Mouse (Mus musculus): ENCODE results near the gene Slc10a1. TPM values are rescaled to one million over a fixed set of nuclear protein-coding genes. Genes with fewer than 3 reads are reported as not detected.
A peak's percentile ranks its signal among the peaks of the same experiment; 100 is the strongest.
"Not testable (repeated sequence)": the region's sequence is repeated elsewhere in the genome, so short reads cannot be mapped to it uniquely, and the experiment has no call there.

Gene Slc10a1
- polyA plus RNA-seq, 1 experiment from 2014 or later: 0.44 TPM

GRCm38 (mm10) chr12:80951640-80952219 lies 16.8 kb downstream of the Slc10a1 start:
- Histone ChIP-seq H3K27ac (ENCODE audit: low read depth, low read length) (no peak overlapping the region), H3K4me1 (ENCODE audit: control insufficient read depth, insufficient read depth, low read length) (peaks cover under 1% of the 10 kb centered on the region; the same call in 1 of the 2 replicates), H3K4me2 (no peak overlapping the region), H3K9ac (ENCODE audit: low read length) (no peak overlapping the region), H3K4me3 (ENCODE audit: low read depth, low read length) (no peak overlapping the region), H3K36me3 (ENCODE audit: control insufficient read depth, insufficient read depth, low read length) (peaks cover 33% of the 10 kb centered on the region), H3K9me3 (ENCODE audit: control insufficient read depth, low read length) (no peaks in the 10 kb centered on the region), H3K27me3 (ENCODE audit: control insufficient read depth, insufficient read depth, low read length) (no peaks in the 10 kb centered on the region)
- ATAC-seq (ENCODE audit: low FRiP score) (no peak), DNase-seq (ENCODE audit: low spot score, missing footprints) (peak; percentile 79)
- 93% methylated on average over 3 of the region's 3 CpGs for whole genome bisulfite sequencing

- H3K9ac ChIP-seq (ENCODE audit: low read length); H3K9me3 ChIP-seq (ENCODE audit: control insufficient read depth, low read length); H3K4me3 ChIP-seq (ENCODE audit: low read depth, low read length); H3K27ac ChIP-seq (ENCODE audit: low read depth, low read length); ATAC-seq (ENCODE audit: low FRiP score); H3K4me2 ChIP-seq; H3K4me1 ChIP-seq (ENCODE audit: control insufficient read depth, insufficient read depth, low read length); H3K27me3 ChIP-seq (ENCODE audit: control insufficient read depth, insufficient read depth, low read length): not testable (repeated sequence)
- DNase-seq (ENCODE audit: low spot score, missing footprints): peak; percentile 72
- peaks cover 24% of the 10 kb centered on the region for H3K36me3 ChIP-seq (ENCODE audit: control insufficient read depth, insufficient read depth, low read length)
- WGBS: 95% methylated on average over 15 of the region's 16 CpGs
Observed at GRCm38 (mm10) chr12:80949603-80950002, 18.9 kb downstream of the Slc10a1 start.

GRCm38 (mm10) chr12:80948202-80948601 lies 20.3 kb downstream of the Slc10a1 start:
- peaks cover 15% of the 10 kb centered on the region for H3K36me3 ChIP-seq (ENCODE audit: control insufficient read depth, insufficient read depth, low read length)

GRCm38 (mm10) chr12:80945996-80946355 lies 22.5 kb downstream of the Slc10a1 start:
- ATAC-seq (ENCODE audit: low FRiP score) (peak; percentile 96), DNase-seq (ENCODE audit: low spot score, missing footprints) (peak; percentile 99)
- Histone ChIP-seq H3K9me3 (ENCODE audit: control insufficient read depth, low read length) (no peaks in the 10 kb centered on the region), H3K27ac (ENCODE audit: low read depth, low read length) (peak overlapping the region; percentile 67), H3K36me3 (ENCODE audit: control insufficient read depth, insufficient read depth, low read length) (peaks cover 12% of the 10 kb centered on the region), H3K9ac (ENCODE audit: low read length) (peak overlapping the region; percentile 97), H3K4me1 (ENCODE audit: control insufficient read depth, insufficient read depth, low read length) (peaks cover 4% of the 10 kb centered on the region; the same call in 1 of the 2 replicates), H3K4me3 (ENCODE audit: low read depth, low read length) (peak overlapping the region; percentile 99), H3K4me2 (peak overlapping the region; percentile 69), H3K27me3 (ENCODE audit: control insufficient read depth, insufficient read depth, low read length) (no peaks in the 10 kb centered on the region)
- under 1% methylated on average over 44 of the region's 47 CpGs for WGBS

More at GRCm38 (mm10) chr12:80948202-80948601, 20.3 kb downstream of the Slc10a1 start:
- ATAC-seq (ENCODE audit: low FRiP score): no peak
- H3K9ac ChIP-seq (ENCODE audit: low read length): no peak overlapping the region
- DNase-seq (ENCODE audit: low spot score, missing footprints): peak; percentile 73
- no peak overlapping the region for H3K27ac ChIP-seq (ENCODE audit: low read depth, low read length)
- no peak overlapping the region for H3K4me2 ChIP-seq
- 96% methylated on average over 18 of the region's 18 CpGs for WGBS
- H3K9me3 ChIP-seq (ENCODE audit: control insufficient read depth, low read length): no peaks in the 10 kb centered on the region
- H3K27me3 ChIP-seq (ENCODE audit: control insufficient read depth, insufficient read depth, low read length): no peaks in the 10 kb centered on the region
- H3K4me1 ChIP-seq (ENCODE audit: control insufficient read depth, insufficient read depth, low read length): peaks cover 4% of the 10 kb centered on the region; the same call in 1 of the 2 replicates
- no peak overlapping the region for H3K4me3 ChIP-seq (ENCODE audit: low read depth, low read length)

GRCm38 (mm10) chr12:80945334-80945995 lies 23.0 kb downstream of the Slc10a1 start, which contains the start of gene Srsf5:
Gene Srsf5 (plus strand): TSS chr12:80945504.
- H3K36me3 ChIP-seq (ENCODE audit: control insufficient read depth, insufficient read depth, low read length): peaks cover 12% of the 10 kb centered on the region
- H3K27ac ChIP-seq (ENCODE audit: low read depth, low read length): peak within 1 kb of the TSS; percentile 67
- H3K4me3 ChIP-seq (ENCODE audit: low read depth, low read length): peak within 1 kb of the TSS; percentile 99
- DNase-seq (ENCODE audit: low spot score, missing footprints): peak; percentile 100
- ATAC-seq (ENCODE audit: low FRiP score): peak; percentile 92
- no peaks in the 10 kb centered on the region for H3K27me3 ChIP-seq (ENCODE audit: control insufficient read depth, insufficient read depth, low read length)
- no peaks in the 10 kb centered on the region for H3K9me3 ChIP-seq (ENCODE audit: control insufficient read depth, low read length)
- H3K4me1 ChIP-seq (ENCODE audit: control insufficient read depth, insufficient read depth, low read length): peaks cover 4% of the 10 kb centered on the region; the same call in 1 of the 2 replicates
- H3K4me2 ChIP-seq: peak within 1 kb of the TSS; percentile 69
- H3K9ac ChIP-seq (ENCODE audit: low read length): peak within 1 kb of the TSS; percentile 97
- under 1% methylated on average over 57 of the region's 57 CpGs for WGBS

- Histone ChIP-seq H3K4me2 (peak overlapping the region; percentile 69), H3K9ac (ENCODE audit: low read length) (peak overlapping the region; percentile 2; the same call in 1 of the 2 replicates), H3K4me3 (ENCODE audit: low read depth, low read length) (peak overlapping the region; percentile 99), H3K36me3 (ENCODE audit: control insufficient read depth, insufficient read depth, low read length) (peaks cover 12% of the 10 kb centered on the region)
- not testable (repeated sequence) for H3K4me1 ChIP-seq (ENCODE audit: control insufficient read depth, insufficient read depth, low read length); DNase-seq (ENCODE audit: low spot score, missing footprints); H3K27ac ChIP-seq (ENCODE audit: low read depth, low read length); H3K9me3 ChIP-seq (ENCODE audit: control insufficient read depth, low read length); H3K27me3 ChIP-seq (ENCODE audit: control insufficient read depth, insufficient read depth, low read length)
- WGBS: under 1% methylated on average over 9 of the region's 9 CpGs
- peak; percentile 54 for ATAC-seq (ENCODE audit: low FRiP score)
Observed at GRCm38 (mm10) chr12:80944963-80945333, 23.6 kb downstream of the Slc10a1 start.

- peak; percentile 59 for DNase-seq (ENCODE audit: low spot score, missing footprints)
- Histone ChIP-seq H3K27me3 (ENCODE audit: control insufficient read depth, insufficient read depth, low read length) (no peaks in the 10 kb centered on the region), H3K4me3 (ENCODE audit: low read depth, low read length) (no peak overlapping the region), H3K9me3 (ENCODE audit: control insufficient read depth, low read length) (no peaks in the 10 kb centered on the region), H3K9ac (ENCODE audit: low read length) (no peak overlapping the region), H3K4me2 (0 out of 2 replicates have a peak overlapping the region, but pooled peaks have one; percentile 69), H3K4me1 (ENCODE audit: control insufficient read depth, insufficient read depth, low read length) (peaks cover 4% of the 10 kb centered on the region; the same call in 1 of the 2 replicates), H3K36me3 (ENCODE audit: control insufficient read depth, insufficient read depth, low read length) (peaks cover 12% of the 10 kb centered on the region), H3K27ac (ENCODE audit: low read depth, low read length) (no peak overlapping the region)
- WGBS: 88% methylated on average over 4 of the region's 4 CpGs
- no peak for ATAC-seq (ENCODE audit: low FRiP score)
Observed at GRCm38 (mm10) chr12:80944204-80944603, 24.3 kb downstream of the Slc10a1 start.

- no peak for DNase-seq (ENCODE audit: low spot score, missing footprints)
- peaks cover 9% of the 10 kb centered on the region for H3K36me3 ChIP-seq (ENCODE audit: control insufficient read depth, insufficient read depth, low read length)
- no peak overlapping the region for H3K4me2 ChIP-seq
- peaks cover 4% of the 10 kb centered on the region; the same call in 1 of the 2 replicates for H3K4me1 ChIP-seq (ENCODE audit: control insufficient read depth, insufficient read depth, low read length)
- H3K27ac ChIP-seq (ENCODE audit: low read depth, low read length): no peak overlapping the region
- no peaks in the 10 kb centered on the region for H3K27me3 ChIP-seq (ENCODE audit: control insufficient read depth, insufficient read depth, low read length)
- 81% methylated on average over 3 of the region's 3 CpGs for WGBS
- no peak for ATAC-seq (ENCODE audit: low FRiP score)
- no peak overlapping the region for H3K9ac ChIP-seq (ENCODE audit: low read length)
- no peaks in the 10 kb centered on the region for H3K9me3 ChIP-seq (ENCODE audit: control insufficient read depth, low read length)
- H3K4me3 ChIP-seq (ENCODE audit: low read depth, low read length): no peak overlapping the region
Observed at GRCm38 (mm10) chr12:80943395-80943794, 25.1 kb downstream of the Slc10a1 start.

GRCm38 (mm10) chr12:80941886-80942285 lies 26.6 kb downstream of the Slc10a1 start:
- Histone ChIP-seq H3K27ac (ENCODE audit: low read depth, low read length) (no peak overlapping the region), H3K4me2 (no peak overlapping the region), H3K9me3 (ENCODE audit: control insufficient read depth, low read length) (no peaks in the 10 kb centered on the region), H3K4me3 (ENCODE audit: low read depth, low read length) (no peak overlapping the region), H3K4me1 (ENCODE audit: control insufficient read depth, insufficient read depth, low read length) (peaks cover 4% of the 10 kb centered on the region; the same call in 1 of the 2 replicates), H3K27me3 (ENCODE audit: control insufficient read depth, insufficient read depth, low read length) (no peaks in the 10 kb centered on the region), H3K9ac (ENCODE audit: low read length) (no peak overlapping the region), H3K36me3 (ENCODE audit: control insufficient read depth, insufficient read depth, low read length) (peaks cover 2% of the 10 kb centered on the region; the same call in 1 of the 2 replicates)
- 92% methylated on average over 3 of the region's 3 CpGs for WGBS
- DNase-seq (ENCODE audit: low spot score, missing footprints) (no peak), ATAC-seq (ENCODE audit: low FRiP score) (no peak)
